Mouse (Mus musculus): ENCODE measurements around the gene Mfsd11. TPM values are rescaled to one million over a fixed set of nuclear protein-coding genes. Genes with fewer than 3 reads are reported as not detected.
"Not testable (repeated sequence)": the region's sequence is repeated elsewhere in the genome, so short reads cannot be mapped to it uniquely, and the experiment has no call there.

Mfsd11 gene
- polyA plus RNA-seq, 2 experiments from 2014 or later = 18.9 to 21.1 TPM

DNA sequence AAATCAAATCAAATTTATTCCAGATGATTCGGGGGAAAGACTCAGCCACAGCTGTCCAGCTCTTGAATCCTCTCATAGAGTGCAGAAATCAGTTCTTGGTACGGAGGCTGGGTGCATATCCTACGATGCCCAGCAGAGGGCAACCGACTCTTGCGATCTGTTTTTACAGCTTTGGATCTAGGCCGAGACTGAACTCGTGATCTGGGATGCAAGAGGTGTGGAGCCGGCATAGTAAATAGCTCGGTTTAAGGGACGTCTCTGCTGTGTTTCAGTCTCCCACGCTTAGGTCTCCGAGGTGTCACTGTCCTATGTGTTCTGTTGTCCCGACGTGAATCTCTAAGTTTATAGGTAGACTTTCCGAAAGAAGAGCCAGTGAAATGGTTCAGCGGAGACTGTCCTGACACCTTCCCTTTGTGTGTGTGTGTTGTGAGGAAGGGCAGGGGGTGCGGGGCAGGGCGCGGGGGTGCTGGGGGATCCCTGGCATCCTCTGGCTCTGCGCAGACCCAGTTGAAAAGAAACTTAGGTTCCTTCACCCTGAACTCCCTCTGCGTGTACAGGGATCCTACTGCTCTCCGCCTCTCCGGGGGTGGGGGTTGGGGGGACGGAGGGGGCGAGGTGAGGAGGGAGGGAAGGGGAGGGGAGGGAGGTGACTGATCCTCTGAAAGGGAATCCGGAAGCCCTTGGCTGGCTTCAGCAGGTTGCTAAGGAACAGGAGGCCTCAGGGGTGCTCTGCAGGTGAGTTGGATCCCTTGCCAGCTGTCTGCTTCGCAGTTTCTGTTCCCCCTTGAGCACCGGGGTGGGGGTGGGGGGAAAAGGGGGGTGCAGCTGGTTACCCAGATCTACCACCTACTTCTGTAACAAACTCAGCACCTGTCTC lies 33.3 kb downstream of the Mfsd11 start:
- no peak for ATAC-seq

- no peak for ATAC-seq
These were observed 34.9 kb downstream of the Mfsd11 start for GRCm38 (mm10) chr11:116887136-116887535.

GRCm38 (mm10) chr11:116893532-116894442 lies 41.5 kb downstream of the Mfsd11 start:
- no peak for ATAC-seq

- ATAC-seq = no peak
These were observed 43.2 kb downstream of the Mfsd11 start for GRCm38 (mm10) chr11:116895402-116895801.

DNA sequence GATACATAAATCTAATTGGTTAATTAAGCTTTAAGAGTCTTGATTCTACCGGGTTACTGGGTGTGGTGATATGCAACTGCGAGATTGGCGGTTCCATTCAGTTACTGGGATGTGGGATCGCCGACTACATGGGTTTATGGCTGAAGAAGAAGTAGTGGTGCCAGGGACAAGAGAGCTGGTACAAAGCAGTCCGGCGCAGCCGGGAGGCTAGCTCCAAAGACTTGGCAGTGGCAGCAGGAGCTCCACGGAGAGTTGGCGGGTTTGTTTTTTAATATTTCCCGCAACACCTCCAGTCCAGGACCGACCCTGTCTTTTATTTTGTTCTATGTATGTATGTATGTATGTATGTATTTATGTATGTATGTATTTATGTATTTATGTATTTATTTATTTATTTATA lies 47.0 kb downstream of the Mfsd11 start:
- no peak for ATAC-seq

- ATAC-seq = not testable (repeated sequence)
These were observed 50.3 kb downstream of the Mfsd11 start for GRCm38 (mm10) chr11:116902588-116902987.

DNA sequence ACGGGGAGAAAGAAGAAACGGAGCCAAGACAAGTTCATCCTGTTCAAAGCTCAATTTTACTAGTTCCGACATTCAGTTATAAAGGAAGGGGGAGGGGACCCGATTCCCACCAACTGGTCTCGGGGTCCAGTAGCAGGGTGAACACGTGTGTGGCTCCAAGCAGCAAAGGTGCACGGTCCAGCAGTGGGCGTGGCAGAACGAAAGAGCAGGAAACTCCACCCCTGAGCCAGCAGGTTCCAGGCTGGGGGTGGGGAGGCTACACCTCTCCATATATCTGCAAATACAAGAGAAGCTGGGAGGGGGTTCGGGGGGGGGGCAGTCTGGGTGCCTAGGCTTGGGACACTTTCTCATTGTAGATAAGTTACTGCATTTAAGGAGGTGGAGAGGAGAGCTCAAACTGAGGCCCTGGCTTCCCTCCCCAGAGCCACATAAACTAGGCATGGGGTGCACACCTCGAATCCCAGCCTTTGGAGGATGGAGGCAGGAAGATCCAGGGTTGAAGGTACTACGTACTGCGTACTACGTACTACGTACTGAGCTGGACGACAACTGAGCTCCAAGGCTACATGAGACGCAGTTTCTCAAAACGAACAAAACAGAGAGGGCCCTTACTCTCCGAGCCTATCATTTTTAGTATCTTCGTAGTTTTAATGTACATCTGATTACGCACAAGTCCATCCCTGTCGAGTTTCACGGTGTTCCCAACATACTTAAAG lies 53.7 kb downstream of the Mfsd11 start:
- no peak for ATAC-seq

DNA sequence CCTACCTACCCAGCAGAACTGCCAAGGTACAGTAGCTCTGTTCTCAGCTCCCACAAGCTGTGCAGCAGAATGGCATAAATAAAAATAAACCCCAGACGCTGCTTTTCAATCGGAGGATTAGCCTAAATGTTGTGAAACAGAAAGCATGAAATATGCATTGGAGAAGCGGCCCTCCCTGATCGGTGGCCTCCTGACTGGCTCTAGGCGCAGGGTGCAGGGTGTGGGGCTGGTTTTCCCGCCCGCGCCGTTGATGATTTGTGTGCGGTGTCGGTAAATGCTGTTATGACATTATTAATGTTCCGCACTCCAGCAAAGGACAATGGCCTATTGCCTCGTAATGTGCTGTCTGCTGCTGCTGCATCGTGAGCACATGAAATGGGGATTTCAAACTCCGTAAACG lies 61.3 kb downstream of the Mfsd11 start:
- ATAC-seq = no peak

GRCm38 (mm10) chr11:116914267-116914885 lies 62.1 kb downstream of the Mfsd11 start:
- ATAC-seq = no peak

DNA sequence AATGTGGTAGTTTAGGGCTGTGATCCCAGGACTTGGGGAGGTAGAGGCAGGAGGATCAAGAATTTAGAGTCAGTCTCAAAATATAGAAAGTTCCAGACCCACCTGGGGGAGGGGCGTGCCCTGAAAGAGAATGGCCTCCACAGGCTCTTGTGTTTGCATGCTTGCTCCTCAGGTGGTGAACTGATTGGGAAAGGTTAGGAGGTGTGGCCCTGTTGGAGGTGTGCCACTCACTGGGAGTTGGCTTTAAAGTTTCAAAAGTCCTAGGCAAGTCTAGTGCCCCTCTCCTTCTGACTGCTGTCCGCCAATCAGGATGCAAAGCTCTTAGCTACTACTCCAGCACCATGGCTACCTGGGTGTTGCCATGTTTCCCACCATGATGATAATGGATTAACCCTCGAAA lies 63.0 kb downstream of the Mfsd11 start:
- ATAC-seq = no peak

GRCm38 (mm10) chr11:116917361-116917760 lies 65.1 kb downstream of the Mfsd11 start:
- ATAC-seq = no peak

DNA sequence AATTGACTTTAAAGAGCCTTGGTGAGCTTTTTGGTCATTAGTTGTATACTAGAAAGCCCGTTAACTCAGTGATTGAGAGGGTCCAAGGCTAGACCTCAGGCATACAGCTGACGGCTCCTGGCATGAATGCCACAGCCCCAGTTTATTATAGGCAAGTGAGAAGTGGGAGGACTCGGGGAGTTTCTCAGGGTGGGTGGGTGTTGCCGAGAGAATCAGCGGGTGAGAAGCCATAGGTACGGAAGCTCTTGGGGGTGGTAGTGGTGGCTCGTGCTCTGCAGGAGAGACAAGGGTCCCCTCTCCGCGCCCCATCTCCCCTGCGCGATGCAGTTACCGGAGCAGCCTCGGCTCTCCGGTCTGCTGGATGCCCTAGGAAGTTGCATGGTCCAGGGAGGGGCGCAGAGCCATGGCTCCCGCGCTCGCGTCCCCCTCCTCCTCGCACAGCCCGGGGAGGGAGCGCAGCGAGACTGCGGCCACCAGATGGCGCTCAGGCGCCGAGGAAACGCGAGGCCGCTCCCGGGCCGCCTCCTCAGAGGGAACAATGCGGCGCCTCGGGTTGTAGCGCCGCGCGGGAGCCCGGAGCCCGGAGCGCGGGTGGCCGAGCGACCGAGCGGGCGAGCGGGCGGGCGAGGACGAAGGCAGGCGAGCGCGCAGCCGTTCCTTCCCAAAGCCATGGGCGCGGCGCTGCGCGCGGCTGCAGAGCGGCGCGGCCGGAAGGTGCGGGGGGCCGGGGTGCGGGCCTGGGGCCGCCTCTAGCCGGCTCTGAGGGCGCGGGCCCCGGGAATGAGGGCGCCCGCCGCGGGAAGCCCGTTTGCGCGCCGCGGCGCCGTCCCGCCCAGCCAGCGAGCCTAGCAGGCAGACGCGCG lies 66.3 kb downstream of the Mfsd11 start, which contains the start of gene Mgat5b:
Gene Mgat5b (plus strand): TSS at position 541 of the 863 bp plus-strand sequence.
- no peak for ATAC-seq

DNA sequence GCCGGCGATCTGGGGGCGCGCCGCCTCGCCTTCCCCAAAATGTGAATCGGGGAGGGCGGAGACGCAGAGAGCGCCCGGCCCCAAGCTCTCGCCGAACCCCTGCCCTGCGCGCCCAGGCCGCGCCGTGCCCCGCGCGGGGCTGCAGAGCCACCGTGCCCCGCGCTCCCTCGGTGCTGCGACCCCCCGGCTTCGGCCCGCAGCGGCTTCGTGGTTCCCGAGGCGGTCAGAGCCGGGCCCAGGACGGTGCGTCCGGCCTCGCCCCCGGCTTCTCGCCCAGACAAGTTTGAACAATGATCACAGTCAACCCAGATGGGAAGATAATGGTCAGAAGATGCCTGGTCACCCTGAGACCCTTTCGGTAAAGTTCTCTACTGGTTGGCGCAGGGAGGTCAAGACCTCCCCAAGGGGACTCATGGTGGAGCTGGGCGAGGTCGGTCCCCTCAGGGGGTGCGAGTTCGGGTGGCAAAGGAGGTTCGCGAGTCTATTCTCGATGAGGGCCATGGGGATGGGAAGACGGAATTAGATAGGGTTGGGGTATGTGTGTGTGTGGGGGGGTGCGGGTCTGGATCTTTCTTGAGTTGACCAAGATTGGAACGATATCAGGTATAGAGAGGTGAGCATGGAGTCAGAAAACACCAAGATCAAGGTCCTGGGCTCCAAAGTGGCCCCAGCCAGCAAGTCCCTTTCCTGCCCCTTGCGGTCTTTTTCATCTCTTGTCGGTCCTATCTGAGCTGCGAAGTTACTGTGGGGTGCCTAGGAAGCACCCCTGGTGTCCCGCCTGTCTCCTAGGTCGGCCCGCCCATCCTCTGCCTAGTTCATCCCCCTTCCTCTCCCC lies 67.2 kb downstream of the Mfsd11 start:
- ATAC-seq = no peak

DNA sequence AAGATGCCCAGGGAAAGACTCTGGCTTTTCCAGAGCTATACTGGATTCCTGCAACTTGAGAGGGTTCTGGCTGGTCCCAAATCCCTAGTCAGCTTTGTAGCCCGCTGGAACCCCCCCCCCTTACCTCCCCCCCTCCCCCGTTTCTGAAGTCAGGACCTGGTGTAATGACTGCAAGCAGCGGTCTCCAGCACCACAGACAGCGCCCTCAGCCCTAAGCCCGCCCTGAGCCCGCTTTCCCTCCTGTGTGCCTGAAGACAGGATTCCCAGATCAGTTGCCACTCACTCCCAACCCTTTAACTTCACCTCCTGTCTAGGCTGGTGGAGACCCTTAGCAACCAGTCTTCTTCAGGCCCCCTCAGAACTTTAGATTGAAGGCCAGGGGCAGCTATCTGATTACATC lies 68.5 kb downstream of the Mfsd11 start:
- no peak for ATAC-seq

- no peak for ATAC-seq
These were observed 69.8 kb downstream of the Mfsd11 start for GRCm38 (mm10) chr11:116922058-116922457.

Other genes starting within 250 kb of the Mfsd11 start
- 1 to 10 TPM; 4.9 to 5.0 TPM for gene Rhbdf2, start 225.4 kb upstream of the Mfsd11 start, polyA plus RNA-seq (2017; shearing (Covaris generic))
- gene Prcd, start 198.9 kb upstream of the Mfsd11 start, polyA plus RNA-seq (2017; shearing (Covaris generic)) = not detected
- not detected for gene Cygb, start 198.1 kb upstream of the Mfsd11 start, polyA plus RNA-seq (2017; shearing (Covaris generic))
- gene St6galnac1, start 76.9 kb upstream of the Mfsd11 start, polyA plus RNA-seq (2017; shearing (Covaris generic)) = 10 to 100 TPM; 12.6 to 13.9 TPM
- not detected for gene Mxra7, start 24.4 kb upstream of the Mfsd11 start, polyA plus RNA-seq (2017; shearing (Covaris generic))
- 100 to 1,000 TPM; 105 to 149 TPM for gene Mettl23, start 9.2 kb upstream of the Mfsd11 start, polyA plus RNA-seq (2017; shearing (Covaris generic))
- gene Jmjd6, start 9.0 kb upstream of the Mfsd11 start, polyA plus RNA-seq (2017; shearing (Covaris generic)) = 10 to 100 TPM; 50.0 to 55.7 TPM
- gene Srsf2, start 654 bp downstream of the Mfsd11 start, polyA plus RNA-seq (2017; shearing (Covaris generic)) = 100 to 1,000 TPM; 256 to 305 TPM
- gene Mgat5b, start 66.4 kb downstream of the Mfsd11 start, polyA plus RNA-seq (2017; shearing (Covaris generic)) = not detected

All from activated CD4-positive, CD25-positive, alpha-beta regulatory T cell, adult 4 months (primary cell).